Mouse (Mus musculus) G1E (cell line): ENCODE data around the gene Esyt1. TPM values are rescaled to one million over a fixed set of nuclear protein-coding genes. Genes with fewer than 3 reads are reported as not detected.
"Not testable (repeated sequence)": the region's sequence is repeated elsewhere in the genome, so short reads cannot be mapped to it uniquely, and the experiment has no call there.

Source experiments
- ATAC-seq: 2 replicates; pipeline ENCODE4 v1.8.0; 2016; ENCODE audit warnings: mild to moderate bottlenecking; ENCODE audit not compliant: insufficient number of reproducible peaks, poor library complexity, low FRiP score, severe bottlenecking; ENCODE audit errors: extremely low read depth
- DNase-seq: peaks from one replicate; pipeline ENCODE4 v3.0.0; 2012; ENCODE audit warnings: low spot score
- H3K27me3 ChIP-seq: 2 replicates; pipeline ENCODE4 v1.6.1; 2012; ENCODE audit warnings: mild to moderate bottlenecking, low read length, inconsistent platforms; ENCODE audit not compliant: insufficient read depth
- H3K36me3 ChIP-seq: replicated peaks from 2 replicates; pipeline ENCODE3; 2012; ENCODE audit warnings: mild to moderate bottlenecking, inconsistent platforms
- H3K4me1 ChIP-seq: 2 replicates; pipeline ENCODE4 v1.6.1; 2012; ENCODE audit warnings: low read depth, low read length, inconsistent platforms, mixed read lengths; ENCODE audit not compliant: insufficient read depth
- H3K4me3 ChIP-seq: 2 replicates; pipeline ENCODE4 v1.5.1; 2012; ENCODE audit warnings: low read depth, mild to moderate bottlenecking, inconsistent platforms, low read length, moderate library complexity, mixed read lengths
- H3K9me3 ChIP-seq: replicated peaks from 2 replicates; pipeline ENCODE4 v1.6.1; 2012; ENCODE audit warnings: inconsistent platforms
- CTCF ChIP-seq: IDR thresholded peaks from 2 replicates; pipeline ENCODE4 v1.5.1; 2012; ENCODE audit warnings: low read depth, low read length, inconsistent platforms, mixed read lengths
- GATA1 ChIP-seq: IDR thresholded peaks from 2 replicates; pipeline ENCODE4 v1.6.1; 2012; ENCODE audit warnings: borderline replicate concordance, low read length, inconsistent platforms, mixed read lengths
- GATA2 ChIP-seq: IDR thresholded peaks from 2 replicates; pipeline ENCODE4 v1.6.1; 2012; ENCODE audit warnings: low read depth, low read length, inconsistent platforms, borderline replicate concordance
- POLR2AphosphoS5 ChIP-seq: IDR thresholded peaks from 2 replicates; pipeline ENCODE4 v1.6.1; 2012; ENCODE audit warnings: low read depth, low read length, inconsistent platforms; ENCODE audit not compliant: insufficient replicate concordance
- TAL1 ChIP-seq: conservative IDR thresholded peaks from 2 replicates; pipeline ENCODE4 v1.6.1; 2012; ENCODE audit warnings: low read depth, low read length, inconsistent platforms, mixed read lengths
- polyA plus RNA-seq: library from polyadenylated mRNA; stranded (reverse); fragments of >175 nt; gene quantifications from 2 replicates; pipeline ENCODE4 v1.2.3, GENCODE M21; 2012
- total RNA-seq, 2 experiments: library from RNA; stranded (forward) in 1 of 2; stranded (reverse) in 1 of 2; fragments of 200-1000 nt in 1 of 2; fragments of >200 nt in 1 of 2; fragmentation: Nextera tagmentation in 1 of 2; gene quantifications; 2 replicates each; pipeline ENCODE4 v1.2.3; 2014 to 2017

Esyt1 gene
- total and polyA plus RNA-seq, 3 experiments = 36.0 to 98.1 (median 80.2) TPM

DNA sequence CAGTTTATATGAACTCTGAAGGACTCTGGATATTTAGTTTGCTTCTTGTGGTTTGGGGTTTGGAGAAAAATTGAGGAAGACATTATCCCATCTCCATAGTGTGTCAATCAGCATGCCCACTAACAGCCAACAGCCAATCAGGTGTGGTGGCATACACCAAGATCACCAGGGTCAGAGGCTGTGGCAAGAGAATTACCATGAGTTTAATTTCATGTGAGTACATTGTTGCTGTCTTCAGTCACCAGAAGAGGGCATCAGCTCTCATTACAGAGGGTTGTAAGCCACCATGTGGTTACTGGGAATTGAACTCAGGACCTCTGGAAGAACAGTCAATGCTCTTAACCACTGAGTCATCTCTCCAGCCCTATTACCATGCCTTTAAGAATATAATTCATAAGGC lies 30.6 kb upstream of the Esyt1 start:
- Histone ChIP-seq H3K4me3 (no peak overlapping the region), H3K27me3 (no peaks in the 10 kb centered on the region), H3K36me3 (peaks cover 48% of the 10 kb centered on the region), H3K4me1 (peaks cover 9% of the 10 kb centered on the region; the same call in 1 of the 2 replicates), H3K9me3 (no peaks in the 10 kb centered on the region)
- DNase-seq (no peak), ATAC-seq (no peak)
- TF ChIP-seq POLR2AphosphoS5 (no peak), GATA1 (no peak), CTCF (no peak), TAL1 (no peak), GATA2 (no peak)

DNA sequence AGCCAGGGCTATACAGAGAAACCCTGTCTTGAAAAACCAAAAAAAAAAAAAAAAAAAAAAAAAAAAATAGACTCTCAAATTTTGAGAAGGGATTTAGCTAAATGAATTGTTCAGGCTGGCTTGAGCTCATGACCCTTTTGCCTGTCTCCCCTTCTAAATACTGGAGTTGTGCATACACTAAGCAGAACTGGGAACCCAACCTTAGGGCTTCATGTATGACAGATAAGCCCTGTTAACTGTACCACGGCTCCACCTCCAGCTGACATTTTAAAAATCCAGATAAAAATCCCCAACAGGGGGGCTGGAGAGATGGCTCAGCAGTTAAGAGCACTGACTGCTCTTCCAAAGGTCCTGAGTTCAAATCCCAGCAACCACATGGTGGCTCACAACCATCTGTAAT lies 29.9 kb upstream of the Esyt1 start:
- not testable (repeated sequence) for H3K27me3 ChIP-seq, DNase-seq, ATAC-seq, H3K9me3 ChIP-seq, H3K4me3 ChIP-seq, H3K4me1 ChIP-seq
- peaks cover 41% of the 10 kb centered on the region for H3K36me3 ChIP-seq

DNA sequence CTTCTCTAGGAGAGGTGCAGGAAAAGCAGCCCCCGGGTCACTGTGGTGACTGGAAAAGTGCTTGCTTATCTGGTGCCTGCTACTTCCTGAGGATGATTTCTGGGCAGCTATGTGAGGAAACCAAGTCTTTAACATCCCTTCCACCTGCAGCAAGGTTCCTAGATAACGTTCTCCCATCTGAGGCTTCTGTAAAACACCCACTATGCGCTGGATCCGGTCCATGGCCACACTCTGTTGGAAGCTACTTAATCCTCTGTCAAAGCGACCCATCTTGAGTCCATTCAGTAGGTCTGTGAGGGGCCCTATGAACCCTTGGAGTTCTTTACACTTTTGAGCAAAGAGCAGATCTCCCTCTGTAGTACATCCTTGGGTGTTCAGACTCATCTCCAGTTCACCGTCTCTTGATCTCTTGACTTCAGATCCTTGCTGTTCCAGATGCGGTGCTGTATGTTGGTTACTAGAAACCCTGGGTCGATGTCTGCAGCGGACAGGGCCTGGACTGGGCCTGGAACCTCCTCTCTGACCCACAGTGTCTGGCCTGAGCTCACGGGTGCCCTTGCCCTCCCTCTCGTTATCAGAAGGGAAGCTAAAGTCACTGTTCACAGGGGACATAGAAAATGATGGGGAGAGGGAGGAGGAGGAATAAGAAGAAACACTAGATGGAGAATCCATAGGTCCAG lies 24.6 kb upstream of the Esyt1 start:
- ATAC-seq, H3K27me3 ChIP-seq, H3K4me3 ChIP-seq, DNase-seq, H3K9me3 ChIP-seq: not testable (repeated sequence)
- H3K36me3 ChIP-seq = peaks cover 15% of the 10 kb centered on the region
- peaks cover 28% of the 10 kb centered on the region for H3K4me1 ChIP-seq

DNA sequence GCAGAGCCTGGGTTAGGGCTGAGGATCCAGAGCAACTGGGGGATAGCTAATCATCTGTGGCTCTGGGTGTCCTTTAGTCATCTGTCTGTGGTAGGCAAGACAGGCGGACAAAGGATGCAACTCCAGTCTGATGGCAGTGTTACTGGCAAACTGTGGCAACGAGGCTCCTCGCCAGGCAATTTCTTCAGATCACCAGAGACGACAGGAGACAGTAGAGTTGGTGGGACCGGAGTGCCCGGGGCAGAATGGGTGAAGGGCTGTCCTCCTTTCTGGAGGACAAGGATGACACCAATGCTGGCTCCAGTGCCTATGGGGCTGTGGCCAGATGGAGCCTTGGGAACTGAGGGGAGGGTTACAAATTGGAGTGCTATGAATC lies 24.0 kb upstream of the Esyt1 start:
- H3K27me3 ChIP-seq, ATAC-seq, DNase-seq, H3K9me3 ChIP-seq: not testable (repeated sequence)
- Histone ChIP-seq H3K4me1 (peaks cover 34% of the 10 kb centered on the region), H3K4me3 (peak overlapping the region; percentile 53; the same call in 1 of the 2 replicates), H3K36me3 (peaks cover 22% of the 10 kb centered on the region)

DNA sequence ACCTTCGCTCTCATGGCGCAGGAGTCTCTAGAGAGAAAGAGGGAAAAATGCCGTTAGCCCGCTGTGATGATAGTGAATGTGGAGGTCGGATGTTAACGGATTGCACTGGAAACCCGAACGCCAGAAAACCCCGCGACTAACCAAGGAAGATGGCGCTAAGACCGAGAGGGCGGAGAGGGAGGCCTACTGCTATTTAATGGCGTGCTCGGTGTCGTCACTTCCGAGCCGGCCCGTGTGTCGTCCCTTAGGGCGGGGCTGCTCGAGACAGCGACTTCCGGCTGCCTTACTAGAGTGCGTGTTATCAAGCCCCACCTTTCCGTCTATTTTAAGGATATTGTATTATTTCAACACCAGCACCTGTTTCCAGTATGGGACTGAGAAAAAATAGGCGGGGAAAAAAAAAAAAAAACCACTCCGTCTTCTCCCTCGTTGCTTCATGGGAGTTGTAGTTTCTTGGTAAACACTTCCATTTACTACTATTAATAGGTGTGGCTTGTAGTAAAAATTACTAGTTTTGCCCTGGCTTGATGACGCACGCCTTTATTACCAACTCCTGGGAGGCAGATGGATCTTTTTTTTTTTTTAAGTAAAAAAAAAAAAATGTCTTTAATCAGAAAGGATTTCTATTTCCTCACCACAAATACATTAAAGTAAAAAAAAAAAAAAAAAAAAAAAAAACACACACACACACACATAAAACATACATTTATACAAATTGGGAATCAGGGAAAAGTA lies 23.4 kb upstream of the Esyt1 start, which contains the start of gene Rpl41:
Gene Rpl41, minus strand, starts transcription at position 359 of the 735 bp plus-strand sequence.
- Histone ChIP-seq H3K4me3 (peak within 1 kb of the TSS; percentile 82), H3K4me1 (peaks cover 39% of the 10 kb centered on the region), H3K9me3 (no peaks in the 10 kb centered on the region), H3K27me3 (no peaks in the 10 kb centered on the region), H3K36me3 (peaks cover 27% of the 10 kb centered on the region)
- TF ChIP-seq TAL1 = no peak
- no peak for TF ChIP-seq GATA1
- TF ChIP-seq POLR2AphosphoS5 = peak; percentile 97
- ATAC-seq (peak; percentile 78), DNase-seq (peak; percentile 77)

DNA sequence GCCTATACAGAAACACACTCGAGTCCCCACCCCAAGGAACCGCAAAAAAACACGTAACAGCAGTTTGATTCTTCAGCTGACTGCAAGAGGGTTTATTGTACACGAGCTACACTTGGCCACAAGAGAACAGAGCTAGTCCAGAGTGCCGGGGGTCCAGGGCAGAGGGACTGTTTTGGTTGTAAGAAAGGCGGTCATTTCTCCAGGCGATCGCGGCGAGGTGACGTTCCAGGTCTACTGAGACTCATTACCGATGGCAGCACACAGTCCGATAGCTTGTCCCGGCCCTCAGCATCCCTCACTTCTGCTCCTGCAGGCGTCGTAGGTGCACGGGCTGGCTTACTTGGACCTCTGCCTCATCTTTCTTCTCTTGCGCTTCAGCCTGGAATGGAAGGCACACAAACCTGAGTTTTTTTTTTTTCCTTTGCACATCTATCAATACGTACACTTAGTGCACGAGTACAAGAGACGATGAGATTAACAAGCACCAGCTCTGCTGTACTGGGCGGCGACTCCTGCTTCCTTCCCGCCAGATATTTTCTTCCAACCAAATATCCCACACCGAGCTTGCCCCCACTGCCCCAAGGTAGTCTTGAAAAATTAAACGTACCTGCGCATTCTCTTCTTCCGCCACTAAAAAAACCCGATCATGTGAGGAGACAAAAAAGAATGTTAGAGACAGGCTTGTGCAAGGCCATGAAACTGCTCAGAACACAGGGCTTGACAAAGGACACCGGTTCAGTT lies 22.6 kb upstream of the Esyt1 start:
- not testable (repeated sequence) for DNase-seq, H3K9me3 ChIP-seq, ATAC-seq, H3K27me3 ChIP-seq
- Histone ChIP-seq H3K36me3 (peaks cover 36% of the 10 kb centered on the region), H3K4me1 (peaks cover 47% of the 10 kb centered on the region), H3K4me3 (peak overlapping the region; percentile 82)

DNA sequence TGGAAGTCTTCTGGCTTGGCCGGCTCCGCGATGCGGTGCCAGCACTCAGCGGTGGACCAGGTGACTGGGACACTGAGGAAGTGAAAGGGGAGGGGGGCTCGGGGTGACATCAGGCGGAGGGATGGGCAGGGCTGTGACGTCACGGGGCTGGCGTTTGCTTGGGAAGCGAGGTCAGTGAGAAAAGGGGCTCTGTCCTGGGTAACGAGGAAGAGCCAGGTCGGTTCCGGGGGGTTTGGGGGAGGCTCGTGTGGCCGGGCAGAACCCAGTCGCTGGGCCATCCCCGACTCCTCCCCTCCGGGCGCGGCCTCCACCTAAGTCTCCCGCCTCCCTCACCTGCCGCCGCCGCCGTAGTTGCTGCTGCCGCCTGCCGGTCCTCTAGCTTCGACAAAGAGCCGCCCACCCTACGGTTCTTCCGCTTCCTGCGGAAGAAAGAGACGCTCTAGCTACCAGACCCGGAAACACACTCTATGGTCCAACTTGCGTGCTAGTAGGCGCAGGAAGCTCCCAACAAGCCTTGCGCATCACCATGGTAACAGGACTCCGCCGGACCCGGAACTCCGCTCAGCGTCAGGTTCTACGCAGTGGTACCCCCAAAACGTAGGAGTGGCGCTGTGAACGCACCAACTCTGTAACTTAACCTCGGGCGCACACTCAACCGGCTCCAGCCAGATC lies 21.8 kb upstream of the Esyt1 start, which contains the start of gene Zc3h10:
Gene Zc3h10, minus strand, starts transcription at position 414 of the 672 bp plus-strand sequence.
- Histone ChIP-seq H3K4me1 (peaks cover 52% of the 10 kb centered on the region), H3K27me3 (no peaks in the 10 kb centered on the region), H3K36me3 (peaks cover 43% of the 10 kb centered on the region), H3K4me3 (peak within 1 kb of the TSS; percentile 82), H3K9me3 (no peaks in the 10 kb centered on the region)
- TF ChIP-seq GATA1 (no peak), POLR2AphosphoS5 (peak; percentile 88)
- DNase-seq = peak; percentile 81
- ATAC-seq = peak; percentile 79
